Comparison of ENCODE assay signal across 11 mouse cellular contexts in genomic region chr12:99721318-99721717, GRCm38 (mm10).
A peak's percentile ranks its signal among the peaks of the same experiment; 100 is the strongest.
DNase-seq lines count a peak whose midpoint lies in the region; ATAC-seq and TF ChIP-seq lines count a peak whose summit lies in the region.
"Had no signal": no experiment of that assay in that cellular context is flagged by ENCODE, and none has a peak within 500 bp of the region (broad histone marks: within the 10 kb centered on the region; RNA-seq: fewer than 3 reads in every experiment).

No protein-coding gene starts in this region.

- peak; percentile 88 for ATAC-seq in frontal cortex, adult (ENCODE audit: low TSS enrichment)
- no peak for ATAC-seq in megakaryocyte progenitor cell, adult 5-6 weeks (replicated peaks; ENCODE audit: poor library complexity)
- ATAC-seq: forebrain, embryonic 14.5 days; hindbrain, embryonic 16.5 days had no signal

- TF ChIP-seq CTCF in thymus, adult 2 months (IDR thresholded peaks at IDR 0.05; ENCODE audit: borderline replicate concordance, control insufficient read depth, extremely low read depth, insufficient read depth, low read length, poor library complexity) = no peak

- TF ChIP-seq POLR2A in thymus, adult 2 months (IDR thresholded peaks at IDR 0.05; ENCODE audit: control insufficient read depth, extremely low read depth, insufficient read depth, low read length, poor library complexity) = no peak

- no peaks in the 10 kb centered on the region for H3K36me3 ChIP-seq in thymus, adult 2 months (ENCODE audit: control insufficient read depth, insufficient read depth, low read length)

- intact Hi-C loops in left cerebral cortex, postnatal 4 days (cut with DNase I) = no loop called here

- H3K4me1 ChIP-seq in thymus, adult 2 months (replicated peaks; ENCODE audit: control insufficient read depth, insufficient read depth, low read length) = no peaks in the 10 kb centered on the region

- no peaks in the 10 kb centered on the region for H3K27me3 ChIP-seq in thymus, adult 2 months (ENCODE audit: control insufficient read depth, insufficient read depth, low read length)

- no peak overlapping the region for H3K27ac ChIP-seq in thymus, adult 2 months (ENCODE audit: control insufficient read depth, insufficient read depth, low read length)

- no peak for DNase-seq in frontal cortex, postnatal 25 days (ENCODE audit: low spot score in 2 of 2)
- DNase-seq in left cerebral cortex, adult 11 months (ENCODE audit: low spot score) = peak; percentile 35
- no peak for DNase-seq in left cerebral cortex, postnatal 4 days
- DNase-seq in left cerebral cortex, adult 18-20 months (ENCODE audit: low spot score in 2 of 2) = peak; percentile 50 to 74
- peak; percentile 36 for DNase-seq in right cerebral cortex, postnatal 14 days
- DNase-seq in thymus, adult 2 months = no peak
- DNase-seq: cerebellum, postnatal 36 days had no signal

- 94% methylated on average over 10 of the region's 10 CpGs for WGBS in thymus, adult 2 months

- no peak overlapping the region for H3K4me3 ChIP-seq in thymus, adult 2 months (ENCODE audit: control insufficient read depth, insufficient read depth, low read length)

Comparison
In these comparisons a context has a peak if more than half of its experiments do, and no peak if none do; other contexts are left out.
1. DNase-seq: peak in left cerebral cortex, adult 11 months (single experiment), left cerebral cortex, adult 18-20 months (2 of 2) and right cerebral cortex, postnatal 14 days (single experiment); none in frontal cortex, postnatal 25 days (0 of 2), left cerebral cortex, postnatal 4 days (single experiment) and thymus, adult 2 months (single experiment).